Mouse (Mus musculus) ES-Bruce4 (cell line): ENCODE measurements around the gene Etv4.

Source experiments
- EP300 ChIP-seq: IDR thresholded peaks from 2 replicates; pipeline ENCODE4 v1.6.1; 2011; ENCODE audit warnings: low read depth, low read length; ENCODE audit not compliant: insufficient read depth
- POLR2A ChIP-seq: IDR thresholded peaks from one replicate; pipeline ENCODE4 v1.8.1; 2011; ENCODE audit warnings: low read length; ENCODE audit not compliant: insufficient read depth

- TF ChIP-seq EP300 (no peak), POLR2A (no peak)
Observed at GRCm38 (mm10) chr11:101768721-101769120, 16.4 kb downstream of the Etv4 start.
